Mouse (Mus musculus): Measurements from ENCODE around the gene Plac9b.
"Not testable (repeated sequence)": the region's sequence is repeated elsewhere in the genome, so short reads cannot be mapped to it uniquely, and the experiment has no call there.

GRCm38 (mm10) chr14:26197851-26198250, 15.6 kb upstream of the Plac9b start:
- TF ChIP-seq CTCF (IDR thresholded peaks at IDR 0.05; ENCODE audit: extremely low read depth, insufficient read depth, insufficient read length, insufficient replicate concordance); POLR2A (IDR thresholded peaks at IDR 0.05; ENCODE audit: low read depth, low read length): not testable (repeated sequence)
